Mouse (Mus musculus) left cerebral cortex, adult 18-20 months (tissue): Measurements from ENCODE around the gene Fut7. TPM values are rescaled to one million over a fixed set of nuclear protein-coding genes. Genes with fewer than 3 reads are reported as not detected.
"Not testable (repeated sequence)": the region's sequence is repeated elsewhere in the genome, so short reads cannot be mapped to it uniquely, and the experiment has no call there.

ENCODE experiments used
- DNase-seq, 2 experiments: peaks; one replicate each; pipeline ENCODE4 v3.0.0; 2021 to 2022; ENCODE audit warnings: low spot score in 2 of 2, mixed read lengths in 1 of 2
- long read RNA-seq, 2 experiments: library from polyadenylated mRNA; stranded (forward); transcript quantifications; one replicate each; pipeline ENCODE4 v2.0.0; 2021
- total RNA-seq, 2 experiments: library from RNA; stranded (reverse); gene quantifications; 2 replicates each; pipeline ENCODE4 v1.2.3; 2021

Gene Fut7
- under 1 TPM; 0.21 to 0.56 TPM for total RNA-seq
- long read RNA-seq, experiment 1: 0 reads
- long read RNA-seq, experiment 2: 0 reads

DNA sequence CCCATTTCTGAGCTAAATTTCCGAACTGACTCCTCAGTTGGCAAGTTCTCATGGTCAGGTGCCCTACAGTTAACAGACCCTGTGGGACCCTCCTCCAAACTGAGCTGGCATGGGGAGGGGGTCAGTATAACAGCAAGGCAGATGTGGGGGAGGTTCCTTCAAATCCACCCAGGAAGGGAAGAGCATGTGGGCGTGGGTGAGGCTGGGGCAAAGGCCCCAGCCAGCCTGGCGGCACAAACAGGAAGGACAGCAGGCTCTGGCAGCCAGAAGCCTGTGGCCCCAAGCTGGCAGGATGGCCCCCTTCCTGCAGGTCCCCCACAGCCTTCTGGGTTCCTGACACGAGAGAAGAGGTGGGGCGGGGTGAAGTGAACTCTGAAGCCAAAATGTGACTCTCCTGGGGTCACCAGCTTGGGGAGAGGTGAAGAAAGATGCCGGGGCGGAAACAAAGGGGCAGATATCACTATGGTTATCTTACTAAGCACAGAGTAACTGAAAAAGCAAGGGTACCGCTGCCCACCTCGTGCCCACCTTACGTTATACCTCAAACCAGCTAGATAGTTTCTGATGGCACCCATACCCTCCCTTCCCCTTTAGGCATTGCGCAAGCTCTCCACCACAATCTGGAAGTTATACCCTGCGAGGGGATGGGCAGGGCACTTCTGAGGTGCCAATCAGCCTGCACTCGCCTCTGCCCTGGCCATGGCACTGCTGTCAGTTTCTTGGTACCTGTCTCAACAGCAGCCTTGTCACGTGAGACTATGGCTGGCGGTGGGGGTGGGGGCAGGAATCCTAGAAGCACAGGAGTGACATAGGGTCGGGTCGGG is at the start of gene Fut7:
TSS of gene Fut7 (plus strand) at position 681 of the 824 bp plus-strand sequence.
- DNase-seq: no peak

GRCm38 (mm10) chr2:25373431-25373830 is 49.6 kb upstream of the Fut7 start:
- no peak for DNase-seq

GRCm38 (mm10) chr2:25376589-25376988 is 46.5 kb upstream of the Fut7 start:
- DNase-seq: peak in 1 of 2 experiments; percentile 58

- DNase-seq: no peak
Observed at GRCm38 (mm10) chr2:25384492-25384891, 38.6 kb upstream of the Fut7 start.

GRCm38 (mm10) chr2:25391266-25391665 is 31.8 kb upstream of the Fut7 start:
- DNase-seq: no peak

DNA sequence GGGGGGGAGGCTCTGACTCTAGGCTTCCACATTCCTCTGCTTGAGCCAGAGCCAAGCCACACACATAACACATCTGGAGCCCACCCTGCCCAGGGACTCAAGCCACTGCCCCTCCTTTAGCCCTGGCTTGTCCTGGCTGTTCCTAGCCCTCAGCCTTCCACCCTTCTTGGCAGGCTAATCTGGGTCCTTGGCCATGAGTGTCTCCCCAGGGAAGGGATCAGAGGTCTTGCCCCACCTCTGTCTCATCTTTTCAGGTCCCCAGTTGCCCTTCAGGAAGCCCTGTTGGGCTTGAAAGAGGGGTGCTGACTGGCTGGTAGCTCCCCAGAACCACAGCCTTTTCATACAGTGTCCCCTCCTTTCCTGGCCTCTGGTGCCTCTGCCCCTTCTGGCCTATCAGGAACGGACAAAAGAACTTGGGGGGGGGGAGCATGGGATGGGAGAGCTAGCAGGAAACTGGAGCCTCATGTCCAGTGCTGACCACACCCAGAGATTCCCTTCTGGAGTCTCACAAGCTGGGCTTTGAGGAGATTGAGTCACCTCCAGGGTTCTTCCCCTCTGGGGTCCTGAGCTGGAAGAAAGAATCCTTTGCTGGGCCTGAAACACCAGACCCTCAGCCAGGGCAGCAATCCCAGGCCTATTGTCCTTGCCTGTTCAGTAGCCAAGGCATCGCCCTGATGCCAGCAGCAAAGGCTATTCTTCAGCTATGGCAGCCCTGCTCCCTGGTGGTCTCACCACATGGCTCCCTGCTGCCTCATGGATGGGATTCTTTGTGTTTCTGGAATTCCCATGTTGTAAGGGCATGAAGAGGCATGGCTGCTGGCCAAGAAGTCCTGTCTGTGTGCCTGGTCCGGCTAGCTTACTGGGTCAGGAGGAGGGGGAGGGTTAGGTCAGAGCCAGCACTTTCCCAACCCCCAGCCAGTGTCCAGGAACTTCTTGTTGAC is 28.5 kb upstream of the Fut7 start:
- no peak for DNase-seq

DNA sequence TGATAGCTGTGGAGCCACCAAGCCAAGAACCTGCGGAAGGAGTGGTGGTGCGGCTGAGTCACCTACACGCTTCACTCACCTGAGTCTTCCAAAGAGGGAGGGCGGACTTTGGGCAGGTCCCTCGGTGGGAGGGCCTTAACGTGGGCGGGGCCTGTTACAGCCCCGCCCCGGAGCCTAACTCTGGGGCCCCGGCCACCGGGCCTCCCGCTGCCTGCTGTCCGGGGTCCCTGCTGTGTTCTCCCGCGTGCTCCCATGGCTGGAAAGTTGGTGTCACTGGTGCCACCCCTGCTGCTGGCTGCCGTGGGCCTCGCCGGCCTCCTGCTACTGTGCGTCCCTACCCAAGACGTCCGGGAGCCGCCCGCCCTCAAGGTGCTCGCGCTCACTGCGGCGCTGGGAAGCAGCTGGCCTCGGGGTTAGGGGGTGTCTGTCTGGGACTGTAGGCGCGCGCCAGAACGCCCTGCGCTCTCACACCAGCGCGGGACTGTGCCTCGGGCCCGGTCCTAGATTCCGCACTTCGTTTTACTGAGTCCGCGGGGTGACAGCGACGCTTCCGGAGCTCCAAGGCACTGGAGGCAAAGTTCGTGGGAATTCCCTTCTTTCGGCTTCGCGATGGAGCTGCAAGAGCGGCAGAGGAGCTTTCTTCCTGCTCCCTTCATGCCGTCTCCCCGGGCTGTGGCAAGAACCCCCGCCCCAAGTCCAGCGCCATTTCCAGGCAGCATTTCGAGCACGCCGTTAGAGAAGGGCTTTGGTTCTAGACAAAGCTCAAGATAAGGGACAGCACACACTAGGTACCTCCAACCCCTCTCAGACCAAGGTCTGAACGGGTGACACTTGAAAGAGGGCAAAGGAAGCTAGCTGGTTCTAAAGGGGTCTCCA is 27.1 kb upstream of the Fut7 start, which contains the start of gene Entpd2:
TSS of gene Entpd2 (plus strand) at position 154 of the 876 bp plus-strand sequence.
- no peak for DNase-seq

- DNase-seq: no peak
Observed at GRCm38 (mm10) chr2:25396597-25396983, 26.5 kb upstream of the Fut7 start.

DNA sequence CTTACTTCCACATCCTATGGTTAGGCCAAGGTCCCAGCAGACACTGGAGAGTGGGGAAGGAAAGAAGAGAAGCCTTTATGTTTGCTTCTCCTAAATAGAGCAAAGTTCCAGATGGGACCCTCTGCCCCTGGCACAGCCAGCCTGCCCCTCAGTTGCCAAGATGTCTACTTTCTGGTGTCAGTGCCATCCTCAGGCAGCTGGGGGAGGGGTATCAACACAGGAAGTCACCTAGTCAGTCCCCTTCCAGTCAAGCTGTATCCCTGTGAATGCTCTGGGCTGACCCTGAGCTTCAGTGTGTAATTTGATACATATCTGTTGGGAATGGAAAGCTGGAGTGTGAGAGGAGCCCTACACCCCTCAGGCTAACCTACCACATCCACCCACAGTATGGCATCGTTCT is 26.1 kb upstream of the Fut7 start:
- DNase-seq: no peak

DNA sequence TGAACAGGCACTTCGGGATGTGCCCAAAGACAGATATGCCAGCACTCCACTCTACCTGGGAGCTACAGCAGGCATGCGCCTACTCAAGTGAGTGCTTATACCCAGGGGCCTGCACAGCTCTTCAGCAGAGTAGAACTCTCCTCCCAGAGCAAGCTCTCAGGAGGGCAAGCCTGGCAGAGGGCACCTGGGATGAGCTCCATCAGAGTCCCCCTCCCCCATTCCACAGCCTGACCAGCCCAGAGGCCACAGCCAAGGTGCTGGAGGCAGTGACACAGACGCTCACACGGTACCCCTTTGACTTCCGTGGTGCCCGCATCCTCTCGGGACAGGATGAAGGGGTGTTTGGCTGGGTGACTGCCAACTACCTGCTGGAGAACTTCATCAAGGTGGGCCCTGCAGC is 25.0 kb upstream of the Fut7 start:
- DNase-seq: no peak

- no peak for DNase-seq
Observed at GRCm38 (mm10) chr2:25399051-25399450, 24.0 kb upstream of the Fut7 start, which contains the start of gene Npdc1. Npdc1 (plus strand) TSS chr2:25399351.

DNA sequence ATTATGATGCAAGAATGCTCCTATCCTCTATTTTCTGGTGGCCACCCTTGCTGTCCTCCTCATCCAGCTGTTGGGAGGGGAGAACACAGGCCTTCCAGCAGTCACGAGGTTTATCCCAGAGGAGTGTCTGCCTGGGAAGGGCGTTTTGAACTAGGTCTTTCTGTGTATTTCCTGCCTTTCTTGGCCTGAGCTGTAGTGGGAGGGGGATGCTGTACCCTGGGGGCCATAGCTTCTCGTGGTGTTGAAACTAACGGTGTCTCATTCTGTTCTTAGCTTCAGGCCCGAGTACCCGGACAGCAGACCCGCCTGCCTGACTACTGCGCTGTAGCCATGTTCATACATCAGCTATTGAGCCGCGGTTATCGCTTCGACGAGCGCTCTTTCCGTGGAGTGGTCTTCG is 22.8 kb upstream of the Fut7 start:
- no peak for DNase-seq

DNA sequence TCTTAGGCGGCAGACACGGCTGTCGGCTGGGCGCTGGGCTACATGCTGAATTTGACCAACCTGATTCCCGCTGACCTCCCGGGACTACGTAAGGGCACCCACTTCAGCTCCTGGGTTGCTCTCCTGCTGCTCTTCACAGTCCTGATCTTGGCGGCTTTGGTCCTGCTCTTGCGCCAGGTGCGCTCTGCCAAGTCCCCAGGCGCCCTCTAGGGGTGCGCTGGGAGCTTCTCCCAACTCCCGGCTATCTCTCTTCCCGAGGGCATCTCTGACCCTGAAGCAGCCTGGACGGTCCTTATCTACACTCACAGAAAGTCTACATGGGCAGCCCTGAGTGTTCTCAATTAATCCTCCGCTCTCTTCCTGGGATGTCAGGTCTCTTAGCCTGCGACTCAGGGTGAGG is 22.3 kb upstream of the Fut7 start:
- DNase-seq: peak; percentile 64 to 67

DNA sequence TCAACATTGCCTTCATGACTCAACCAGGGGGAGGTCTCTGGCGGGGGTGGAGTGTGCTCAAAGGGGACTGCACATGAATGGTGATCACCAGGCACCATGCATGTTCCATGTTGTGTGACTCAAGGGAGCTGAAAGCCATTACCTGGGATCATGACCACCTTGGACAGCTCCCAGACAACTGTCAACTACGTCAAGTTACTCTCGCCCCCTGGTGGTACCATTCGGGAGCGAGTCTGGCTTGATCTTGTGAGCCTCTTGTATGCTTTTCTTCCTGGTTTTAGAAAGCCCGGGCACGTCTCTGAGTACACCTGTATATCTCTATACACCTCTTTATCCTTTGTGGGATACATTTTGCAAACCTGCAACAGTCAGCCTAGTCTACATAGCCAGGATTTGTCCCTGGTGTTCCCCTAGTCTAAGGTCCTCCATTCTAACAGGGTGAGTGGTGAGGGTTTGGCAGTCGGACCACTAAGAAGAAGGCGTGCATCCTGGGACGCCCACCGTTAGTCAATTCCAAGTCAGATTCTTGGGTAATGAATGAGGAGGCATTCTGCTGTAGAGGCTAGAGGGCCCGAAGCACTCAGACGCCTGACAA is 20.6 kb upstream of the Fut7 start:
- peak; percentile 47 to 60 for DNase-seq

- DNase-seq: peak; percentile 91 to 94
Observed at GRCm38 (mm10) chr2:25402972-25403601, 20.0 kb upstream of the Fut7 start.

GRCm38 (mm10) chr2:25403994-25404393 is 19.1 kb upstream of the Fut7 start:
- DNase-seq: no peak

GRCm38 (mm10) chr2:25408908-25409307 is 14.2 kb upstream of the Fut7 start:
- no peak for DNase-seq

DNA sequence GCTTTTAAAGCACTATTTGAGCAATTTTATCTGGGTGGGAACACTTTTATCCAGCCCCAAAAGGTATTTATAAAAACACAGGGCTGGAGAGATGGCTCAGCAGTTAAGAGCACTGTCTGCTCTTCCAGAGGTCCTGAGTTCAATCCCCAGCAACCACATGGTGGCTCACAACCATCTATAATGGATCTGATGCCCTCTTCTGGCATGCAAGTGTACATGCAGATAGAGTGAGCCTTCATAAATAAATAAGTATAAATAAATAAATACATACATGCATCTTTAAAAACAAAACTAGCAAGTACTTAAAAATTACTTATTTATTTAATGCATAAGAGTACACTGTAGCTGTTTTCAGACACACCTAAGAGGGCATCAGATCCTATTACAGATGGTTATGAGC is 9.6 kb upstream of the Fut7 start:
- not testable (repeated sequence) for DNase-seq

DNA sequence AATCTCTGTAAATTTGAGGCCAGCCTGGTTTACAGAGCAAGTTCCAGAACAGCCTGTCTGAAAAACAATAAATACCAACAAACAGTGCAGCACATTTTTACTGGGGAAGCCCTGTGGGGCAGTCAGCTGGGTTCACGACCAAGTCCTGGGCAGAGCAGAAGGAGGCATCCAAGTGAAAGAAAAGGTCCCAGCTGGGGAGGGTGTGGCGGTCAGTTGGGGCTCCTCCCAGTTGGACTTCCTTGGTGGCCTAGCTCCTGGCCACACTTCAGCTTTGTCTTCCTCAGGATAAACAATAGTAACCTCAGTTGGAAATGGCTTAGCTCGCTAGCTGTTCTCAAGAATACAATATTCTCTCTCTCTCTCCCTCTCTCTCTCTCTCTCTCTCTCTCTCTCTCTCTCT is 5.6 kb upstream of the Fut7 start:
- DNase-seq: no peak

GRCm38 (mm10) chr2:25421896-25422295 is 1.2 kb upstream of the Fut7 start:
- DNase-seq: peak; percentile 33 to 45
